Mouse (Mus musculus) layer of hippocampus, postnatal 25 days (tissue): ENCODE measurements at regions not wholly inside any gene's neighbourhood (a gene's known extent, or its start where the extent isn't known, plus 50 kb on each side); places are given as distances from the start of the nearest gene placed in this dataset.
"Not testable (repeated sequence)": the region's sequence is repeated elsewhere in the genome, so short reads cannot be mapped to it uniquely, and the experiment has no call there.

Experiments used
- DNase-seq, 2 experiments: peaks; one replicate each; pipeline ENCODE4 v3.0.0; 2022; ENCODE audit warnings: mixed read lengths in 2 of 2, low spot score in 1 of 2; ENCODE audit errors: extremely low spot score in 1 of 2

DNA sequence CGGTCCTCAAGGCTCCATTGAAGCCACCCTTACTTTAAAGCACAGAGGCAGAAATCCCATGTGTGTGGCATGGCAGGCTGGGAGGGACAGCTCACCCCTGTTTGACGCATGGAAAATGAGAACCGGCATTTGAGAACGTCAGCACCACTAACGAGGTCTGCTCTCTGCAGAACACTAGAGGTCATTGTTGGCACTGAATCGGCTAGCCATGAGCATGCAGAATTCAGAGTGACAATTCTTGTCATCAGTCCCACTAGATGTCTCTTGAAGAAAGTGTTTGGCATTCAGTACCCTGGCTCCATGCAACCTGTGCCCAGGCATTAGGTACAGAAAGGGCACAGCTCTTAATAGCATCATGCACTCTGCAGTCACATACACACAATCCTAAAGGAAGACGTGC is 139.3 kb downstream of the Cand1 start:
- no peak for DNase-seq

GRCm38 (mm10) chr10:119099092-119099792 is 140.6 kb downstream of the Cand1 start:
- no peak for DNase-seq

DNA sequence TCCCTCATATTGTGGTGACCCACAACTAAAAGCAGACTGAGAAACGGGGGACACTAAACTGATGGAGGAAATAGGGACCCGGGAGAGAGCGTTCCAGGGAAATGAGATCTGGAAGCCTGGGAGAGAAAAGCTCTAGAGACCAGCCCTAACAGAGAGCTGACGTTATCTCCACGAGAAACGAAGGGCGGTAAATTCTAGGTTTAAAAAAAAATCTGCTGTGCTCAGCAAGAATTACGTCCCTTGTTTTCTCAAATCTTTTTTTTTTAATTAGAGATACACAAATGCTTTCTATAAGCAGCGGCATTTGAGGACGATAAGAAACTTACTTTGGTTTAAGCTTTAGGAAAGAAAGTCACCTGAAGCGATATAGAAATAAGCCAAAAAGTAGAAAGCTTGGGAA is 145.7 kb downstream of the Cand1 start:
- DNase-seq = no peak

- no peak for DNase-seq
Measured at GRCm38 (mm10) chr10:119087886-119088285, 152.0 kb downstream of the Cand1 start.

DNA sequence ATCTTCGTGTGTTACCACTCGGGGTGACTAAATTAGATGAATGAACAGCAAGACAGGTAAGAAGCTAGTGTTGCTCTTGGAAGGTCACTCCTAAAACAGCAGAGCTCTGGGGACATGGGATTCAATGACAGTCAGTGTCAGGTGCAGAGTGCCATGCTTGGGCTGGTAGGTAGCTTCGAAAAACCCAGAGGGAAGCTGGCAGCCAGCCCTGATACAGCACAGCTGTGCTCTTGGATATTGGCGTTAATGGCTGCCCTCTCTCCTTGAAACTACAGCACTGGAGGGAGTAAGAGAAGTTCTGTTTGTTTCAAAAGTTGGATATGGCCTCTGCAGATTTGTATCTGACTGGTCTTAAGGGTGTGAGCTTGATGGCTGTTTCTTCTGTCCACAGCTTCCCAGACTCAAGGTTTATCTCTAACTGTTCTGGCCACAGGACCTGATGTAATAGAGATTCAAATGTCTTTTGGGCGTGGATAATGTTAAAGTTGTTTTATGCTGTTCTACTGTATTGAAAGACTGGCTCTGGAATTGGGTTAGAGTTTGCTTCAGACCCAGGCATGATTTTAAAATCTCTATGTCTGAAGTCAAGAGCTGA is 152.7 kb downstream of the Cand1 start:
- no peak for DNase-seq

DNA sequence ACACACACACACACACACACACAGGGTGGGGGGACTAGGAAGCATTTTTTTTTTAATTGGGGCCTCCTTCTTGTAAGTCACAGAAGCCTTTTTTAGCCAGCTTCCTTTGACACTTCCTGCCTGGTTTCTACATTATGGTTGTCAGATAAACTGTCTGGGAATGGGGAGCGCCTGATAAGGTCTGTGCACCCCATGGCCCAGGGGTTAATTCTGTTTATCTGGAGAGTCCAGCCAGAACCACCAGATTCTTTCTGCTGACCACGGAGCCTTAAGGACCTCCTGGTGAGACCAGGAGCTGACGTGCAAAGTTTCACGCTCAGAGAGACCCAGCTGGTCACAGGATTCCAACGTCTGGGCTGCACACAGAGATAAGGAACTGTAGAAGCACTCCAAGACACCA is 153.4 kb downstream of the Cand1 start:
- no peak for DNase-seq

DNA sequence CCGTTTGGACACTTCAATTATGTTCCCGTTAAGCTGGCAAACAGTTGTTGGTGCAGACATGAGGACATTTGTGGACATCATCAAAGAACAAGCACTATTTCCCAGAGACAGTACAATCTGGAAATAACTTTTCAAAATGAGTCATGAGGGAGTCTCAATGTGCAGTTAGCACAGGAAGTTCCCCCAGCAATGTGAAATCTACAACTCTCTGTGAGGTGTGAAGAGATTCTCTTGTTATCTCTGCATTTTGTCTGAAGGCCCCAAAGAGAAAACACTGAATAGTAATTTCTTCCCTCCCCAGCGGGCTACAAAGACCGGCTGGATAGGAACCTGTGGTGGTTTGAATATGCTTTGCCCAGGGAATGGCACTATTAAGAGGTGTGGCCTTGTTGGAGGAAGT is 156.4 kb downstream of the Cand1 start:
- no peak for DNase-seq

DNA sequence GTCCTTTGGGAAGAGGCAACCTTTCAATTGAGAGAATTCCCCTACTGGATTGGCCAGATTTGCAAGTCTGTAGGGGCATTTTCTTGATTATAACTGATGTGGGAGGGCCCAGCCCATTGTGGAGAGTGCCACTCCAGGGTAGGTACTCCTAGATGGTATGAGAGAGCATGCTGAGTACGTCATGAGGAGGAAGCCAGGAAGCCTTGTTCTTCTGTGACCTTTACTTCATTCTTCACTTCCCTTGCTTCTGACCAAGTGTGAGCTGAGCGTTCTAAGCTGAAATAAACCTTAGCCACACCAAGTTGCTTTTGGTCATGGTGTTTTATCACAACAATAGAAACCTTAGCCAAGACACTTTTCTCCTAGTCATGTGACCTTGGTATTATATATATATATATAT is 157.0 kb downstream of the Cand1 start:
- no peak for DNase-seq

DNA sequence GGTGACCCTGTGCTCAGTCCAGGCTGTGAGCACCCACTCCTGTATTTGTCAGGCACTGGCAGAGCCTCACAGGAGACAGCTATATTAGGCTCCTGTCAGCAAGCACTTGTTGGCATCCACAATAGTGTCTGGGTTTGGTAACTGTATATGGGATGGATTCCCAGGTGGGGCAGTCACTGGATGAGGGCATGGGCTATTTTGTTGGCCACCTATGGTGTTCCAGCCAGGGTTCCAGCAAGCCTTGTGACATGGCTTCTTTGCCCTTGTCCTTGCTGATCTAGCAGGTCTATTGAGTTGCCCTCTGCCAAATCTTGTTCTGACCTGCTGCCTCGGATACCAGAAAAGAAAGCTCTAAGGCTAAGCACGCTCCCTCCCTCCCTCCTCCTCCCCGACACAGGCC is 158.1 kb downstream of the Cand1 start:
- not testable (repeated sequence) for DNase-seq

GRCm38 (mm10) chr10:119076100-119076566 is 163.7 kb downstream of the Cand1 start:
- DNase-seq = no peak

DNA sequence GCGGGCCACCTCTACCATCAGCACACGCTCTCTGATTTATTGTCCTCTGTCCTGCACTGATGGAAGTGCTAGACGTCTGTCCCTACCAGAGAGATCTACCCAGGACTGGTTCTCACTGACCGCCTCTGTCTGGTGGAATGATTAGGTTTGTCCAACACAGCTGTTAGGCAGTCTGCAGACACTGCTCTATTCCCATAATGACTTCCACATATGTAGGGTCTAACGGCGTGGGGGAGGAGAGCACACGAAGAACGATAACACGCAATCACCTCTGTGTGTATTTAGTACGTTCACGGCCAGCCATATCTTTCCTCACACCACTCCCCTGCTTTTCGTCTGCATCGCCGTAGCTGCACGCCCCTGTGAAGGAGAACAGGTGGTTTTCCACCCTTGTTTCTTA is 165.0 kb downstream of the Cand1 start:
- no peak for DNase-seq

DNA sequence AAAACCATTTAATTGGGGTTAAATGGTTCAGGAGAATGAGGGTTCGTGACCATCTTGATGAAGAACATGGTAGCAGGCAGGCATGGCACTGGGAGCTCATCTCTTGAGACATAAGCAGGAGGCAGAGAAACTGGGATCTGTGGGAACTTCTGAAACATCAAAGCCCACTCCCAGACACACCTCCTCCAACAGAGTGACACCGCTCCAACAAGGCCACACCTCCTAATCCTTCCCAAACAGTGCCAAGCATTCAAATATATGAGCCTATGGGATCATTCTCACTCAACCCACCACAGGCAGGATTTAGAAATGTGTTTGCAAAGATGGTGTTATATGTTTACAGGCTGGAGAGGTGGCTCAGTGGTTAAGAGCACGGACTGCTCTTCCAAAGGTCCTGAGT is 165.9 kb downstream of the Cand1 start:
- DNase-seq = no peak

DNA sequence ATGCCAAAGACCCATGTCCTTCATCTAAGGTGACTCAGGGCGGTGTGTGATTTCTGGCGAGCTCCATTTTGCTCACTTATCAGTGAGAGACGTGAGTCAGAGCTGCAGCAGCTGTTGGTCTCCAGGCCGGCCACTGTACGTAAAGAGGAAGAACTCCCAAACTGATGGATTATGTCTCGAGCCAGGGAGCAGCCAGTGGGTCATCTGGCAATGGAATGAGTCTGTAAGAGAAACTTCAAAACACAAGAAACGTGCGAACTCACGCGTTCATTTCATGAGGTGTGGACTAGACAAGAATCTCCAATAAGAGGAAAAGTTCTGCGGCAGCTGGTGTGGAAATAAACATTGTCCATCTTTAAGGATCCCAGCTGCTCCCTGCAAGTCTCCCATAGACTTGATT is 170.4 kb downstream of the Cand1 start:
- no peak for DNase-seq

- no peak for DNase-seq
Measured at GRCm38 (mm10) chr10:119067838-119068237, 172.0 kb downstream of the Cand1 start.

DNA sequence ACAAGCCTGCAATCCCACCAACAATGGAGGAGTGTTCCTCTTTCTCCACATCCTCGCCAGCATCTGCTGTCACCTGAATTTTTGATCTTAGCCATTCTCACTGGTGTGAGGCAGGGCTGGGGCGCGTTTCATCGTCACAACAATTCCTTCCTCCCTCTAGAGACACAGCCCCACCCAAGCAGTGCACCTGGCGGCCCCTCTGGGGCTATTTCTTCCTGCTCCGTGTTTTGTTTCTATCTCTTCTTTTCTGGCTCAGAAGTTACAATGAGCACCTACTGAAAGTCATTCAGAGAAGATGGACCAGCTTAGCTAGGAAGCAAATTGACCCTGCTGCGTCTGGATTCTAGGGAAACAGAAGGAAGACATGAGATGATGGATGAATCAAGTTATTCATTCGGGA is 172.5 kb downstream of the Cand1 start:
- no peak for DNase-seq

GRCm38 (mm10) chr10:119065974-119066373 is 173.9 kb downstream of the Cand1 start:
- peak in 1 of 2 experiments; percentile 75 for DNase-seq

GRCm38 (mm10) chr10:119065133-119065817 is 174.6 kb downstream of the Cand1 start:
- no peak for DNase-seq

DNA sequence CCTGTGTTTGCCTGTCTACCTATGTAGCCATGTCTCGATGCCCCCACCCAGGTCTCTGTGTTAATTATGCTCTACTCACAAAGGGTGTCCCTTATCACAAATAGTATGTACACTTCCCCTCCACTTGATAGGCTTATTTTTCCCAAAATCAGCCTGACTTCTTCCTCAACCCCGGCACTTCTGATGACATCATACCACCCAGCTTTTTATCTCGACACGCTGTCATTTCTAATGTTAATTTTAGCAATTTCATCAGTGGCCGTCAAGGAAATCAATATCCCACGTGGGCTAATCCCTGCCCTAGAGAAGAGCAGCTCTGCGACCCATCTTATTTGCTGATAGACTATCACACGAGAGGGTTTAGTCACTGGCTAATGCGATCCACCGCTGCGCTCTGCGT is 175.6 kb downstream of the Cand1 start:
- no peak for DNase-seq

DNA sequence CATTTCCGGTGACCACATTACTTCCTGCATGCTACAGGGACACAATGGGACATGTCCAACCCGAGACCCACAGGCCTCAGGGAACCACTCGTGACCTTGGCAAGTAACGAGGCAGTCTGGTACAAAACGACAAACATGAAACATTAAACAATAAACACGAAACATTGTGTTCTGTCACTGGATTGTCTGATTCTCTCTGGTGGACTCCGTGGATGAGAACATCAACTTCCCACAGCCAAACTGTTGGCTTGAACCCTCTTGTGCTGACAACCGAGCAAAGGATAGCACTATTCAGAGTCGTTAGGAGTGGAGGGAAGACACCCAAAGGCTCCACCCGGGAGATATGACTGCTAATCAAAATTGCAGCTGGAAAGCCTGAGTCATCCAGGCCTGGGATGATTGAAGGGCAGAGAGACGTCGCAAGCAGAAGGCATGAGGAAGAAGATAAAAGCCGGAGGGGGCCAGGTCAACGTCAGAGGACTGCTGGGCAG is 176.6 kb downstream of the Cand1 start:
- DNase-seq = no peak

GRCm38 (mm10) chr10:119061958-119062599 is 177.8 kb downstream of the Cand1 start:
- no peak for DNase-seq

DNA sequence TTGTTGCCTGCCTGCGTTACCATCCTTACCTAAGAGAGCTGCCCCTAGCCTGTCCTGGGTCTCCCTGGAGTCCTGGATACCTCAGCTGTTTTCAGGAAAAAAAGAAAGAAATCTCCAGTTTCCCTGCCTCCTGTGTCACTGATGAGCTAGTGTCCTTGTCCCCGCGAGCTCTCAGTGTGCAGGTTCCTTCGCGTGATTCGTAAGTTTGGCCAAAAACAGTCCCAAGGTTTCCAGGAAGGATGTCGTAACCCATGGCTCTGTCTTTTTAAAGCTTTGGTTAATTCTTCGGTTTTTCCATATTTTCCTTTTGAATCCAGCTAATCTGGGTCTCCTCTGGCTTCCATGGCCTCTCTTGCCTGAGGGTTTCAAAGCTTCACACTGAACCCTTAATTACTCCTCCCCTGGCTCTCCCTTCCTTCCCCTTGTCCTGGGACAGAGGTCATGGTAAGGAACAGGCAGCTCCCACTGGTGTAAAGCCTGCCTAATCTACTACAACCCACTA is 178.5 kb downstream of the Cand1 start:
- no peak for DNase-seq
